Mouse (Mus musculus) small intestine, adult 2 months (tissue): ENCODE measurements around the gene Mast1.

Experiments
- CTCF ChIP-seq: fragments of 200-500 bp; IDR thresholded peaks from 2 replicates; pipeline ENCODE4 v1.5.1; 2012; ENCODE audit warnings: low read depth, mild to moderate bottlenecking, control low read depth, inconsistent platforms, low read length, moderate library complexity, mixed read lengths; ENCODE audit not compliant: insufficient replicate concordance, insufficient read length; ENCODE audit errors: extremely low read depth
- POLR2A ChIP-seq: fragments of 200-500 bp; IDR thresholded peaks from 2 replicates; pipeline ENCODE4 v1.6.1; 2012; ENCODE audit warnings: low read depth, mild to moderate bottlenecking, control low read depth, inconsistent platforms, low read length, moderate library complexity

DNA sequence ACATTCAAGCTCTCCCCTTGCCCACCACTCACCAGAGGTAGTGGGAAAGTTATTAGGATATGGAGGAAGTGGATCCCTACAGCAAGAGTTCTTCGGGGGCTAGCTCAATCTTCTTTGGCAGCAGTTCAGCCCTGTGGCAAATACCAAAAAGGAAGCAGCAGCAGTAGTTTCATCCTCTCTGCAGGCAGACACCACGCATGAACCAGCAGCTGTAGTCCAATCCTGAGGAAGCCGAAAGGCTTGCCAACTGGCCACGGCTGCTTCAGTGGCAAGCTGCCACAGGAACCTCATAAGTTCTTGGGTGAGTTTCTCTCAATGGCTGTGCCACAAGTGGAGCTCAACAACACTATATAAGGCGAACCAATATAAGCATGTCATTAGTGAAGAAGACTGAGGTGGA lies 41.2 kb downstream of the Mast1 start:
- TF ChIP-seq CTCF (no peak), POLR2A (no peak)
